Mouse (Mus musculus) heart, postnatal 0 days (tissue): ENCODE data around the gene Ncor2.

Source experiments
- CTCF ChIP-seq: IDR thresholded peaks from 2 replicates; pipeline ENCODE4 v1.5.1; 2016; ENCODE audit warnings: antibody characterized with exemption, control low read depth, low read depth
- EP300 ChIP-seq: IDR thresholded peaks from 2 replicates; pipeline ENCODE4 v1.6.1; 2016; ENCODE audit warnings: antibody characterized with exemption, low read depth

- no peak for TF ChIP-seq CTCF
- no peak for TF ChIP-seq EP300
These were observed 24.8 kb downstream of the Ncor2 start for GRCm38 (mm10) chr5:125154178-125154577.
